Mouse (Mus musculus) left cerebral cortex, adult 2 months (tissue): ENCODE measurements around the gene Troap. TPM values are rescaled to one million over a fixed set of nuclear protein-coding genes. Genes with fewer than 3 reads are reported as not detected.

Source experiments
- DNase-seq, 2 experiments: peaks; one replicate each; pipeline ENCODE4 v3.0.0; 2021 to 2022; ENCODE audit warnings: low spot score in 2 of 2, mixed read lengths in 1 of 2; ENCODE audit errors: extremely low spot score in 1 of 2
- H3K27ac ChIP-seq: fragments of 200-600 bp; 2 replicates; pipeline ENCODE4 v1.8.1; 2022
- H3K4me3 ChIP-seq: fragments of 200-600 bp; 2 replicates; pipeline ENCODE4 v1.8.1; 2022
- CTCF ChIP-seq: fragments of 200-600 bp; IDR thresholded peaks from 2 replicates; pipeline ENCODE4 v1.8.1; 2022; ENCODE audit warnings: antibody characterized with exemption, mild to moderate bottlenecking, moderate library complexity
- intact Hi-C: fragments of 180-260 bp; cut with DNase I; formaldehyde crosslinking; loops from one replicate; pipeline ENCODE4 v1.15.1; 2025
- total RNA-seq, 2 experiments: library from RNA; stranded (reverse); gene quantifications; 2 replicates each; pipeline ENCODE4 v1.2.3; 2021

The Troap gene
- total RNA-seq, 2 experiments from 2014 or later = 0.72 TPM; not detected in 1

- no peak for TF ChIP-seq CTCF
Measured at GRCm38 (mm10) chr15:99107866-99108265, 33.5 kb downstream of the Troap start.

GRCm38 (mm10) chr15:99111139-99111538 is 36.8 kb downstream of the Troap start:
- H3K4me3 ChIP-seq = no peak overlapping the region
- intact Hi-C loops = no loop called here
- DNase-seq = no peak
- TF ChIP-seq CTCF = no peak
- H3K27ac ChIP-seq = no peak overlapping the region

More at GRCm38 (mm10) chr15:99107866-99108265, 33.5 kb downstream of the Troap start:
- Histone ChIP-seq H3K27ac (no peak overlapping the region), H3K4me3 (no peak overlapping the region)
- no peak for DNase-seq
- intact Hi-C loops = no loop called here

DNA sequence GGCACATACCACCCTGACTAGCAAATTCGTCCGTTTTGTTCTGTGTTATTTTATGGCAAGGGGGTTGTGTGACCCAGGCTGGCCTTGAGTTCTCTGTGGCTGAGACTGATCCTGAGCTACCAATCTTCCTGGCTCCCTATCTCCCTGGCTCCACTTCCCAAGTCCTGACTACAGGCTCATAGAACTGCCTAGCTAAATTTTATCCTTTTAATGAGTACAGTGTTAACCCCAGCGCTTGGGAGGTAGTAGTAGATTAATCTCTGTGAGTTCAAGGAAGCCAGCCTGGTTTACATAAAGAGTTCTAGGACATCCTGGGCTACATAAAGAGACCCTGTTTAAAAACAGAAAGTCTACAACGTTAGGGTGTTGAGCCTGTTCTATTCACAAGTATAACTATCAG is 37.4 kb downstream of the Troap start:
- no peak overlapping the region for H3K27ac ChIP-seq
- no peak for TF ChIP-seq CTCF
- no peak overlapping the region for H3K4me3 ChIP-seq
- intact Hi-C loops = no loop called here
- DNase-seq = no peak

- no peak for DNase-seq
- TF ChIP-seq CTCF = no peak
- no peak overlapping the region for H3K27ac ChIP-seq
- H3K4me3 ChIP-seq = no peak overlapping the region
- intact Hi-C loops = no loop called here
Measured at GRCm38 (mm10) chr15:99112843-99113395, 38.5 kb downstream of the Troap start.

GRCm38 (mm10) chr15:99113396-99113975 is 39.1 kb downstream of the Troap start:
- Histone ChIP-seq H3K27ac (no peak overlapping the region), H3K4me3 (no peak overlapping the region)
- intact Hi-C loops = no loop called here
- no peak for DNase-seq
- TF ChIP-seq CTCF = peak; percentile 48

- intact Hi-C loops = no loop called here
Measured at GRCm38 (mm10) chr15:99114312-99115064, 40.1 kb downstream of the Troap start.

GRCm38 (mm10) chr15:99115065-99115423 is 40.7 kb downstream of the Troap start:
- H3K27ac ChIP-seq = no peak overlapping the region
- H3K4me3 ChIP-seq = no peak overlapping the region
- intact Hi-C loops = no loop called here
- no peak for DNase-seq
- TF ChIP-seq CTCF = no peak

More at GRCm38 (mm10) chr15:99114312-99115064, 40.1 kb downstream of the Troap start:
- Histone ChIP-seq H3K27ac (no peak overlapping the region), H3K4me3 (no peak overlapping the region)
- no peak for TF ChIP-seq CTCF
- DNase-seq = no peak

- Histone ChIP-seq H3K4me3 (no peak overlapping the region), H3K27ac (no peak overlapping the region)
- intact Hi-C loops = no loop called here
- TF ChIP-seq CTCF = no peak
- DNase-seq = no peak
Measured at GRCm38 (mm10) chr15:99116539-99116938, 42.2 kb downstream of the Troap start.

GRCm38 (mm10) chr15:99120814-99121213 is 46.4 kb downstream of the Troap start:
- no peak for DNase-seq
- intact Hi-C loops = no loop called here
- no peak overlapping the region for H3K4me3 ChIP-seq
- TF ChIP-seq CTCF = no peak
- no peak overlapping the region for H3K27ac ChIP-seq

GRCm38 (mm10) chr15:99122642-99123041 is 48.3 kb downstream of the Troap start:
- no peak for TF ChIP-seq CTCF
- no peak overlapping the region for H3K4me3 ChIP-seq
- intact Hi-C loops = no loop called here
- no peak overlapping the region for H3K27ac ChIP-seq
- DNase-seq = no peak

DNA sequence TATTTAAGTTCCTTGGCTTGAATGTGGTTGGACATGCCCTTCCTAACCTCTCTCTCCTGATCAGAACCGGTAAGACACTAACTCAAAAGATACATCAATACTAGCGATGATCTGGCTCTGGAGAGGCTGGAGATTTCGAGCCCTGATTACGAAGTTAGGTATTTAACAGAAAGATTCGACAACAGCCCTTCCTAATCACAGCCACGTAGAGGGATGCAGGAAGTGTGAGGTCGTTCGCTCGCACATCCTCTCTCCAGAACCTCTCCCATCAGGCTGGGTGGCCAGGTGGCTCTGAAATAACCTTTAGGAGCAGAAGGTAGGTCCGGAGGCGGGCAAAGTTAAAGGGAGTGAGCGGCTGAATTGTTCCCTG is 51.3 kb downstream of the Troap start, which contains the start of gene Spats2:
Gene Spats2, plus strand, starts transcription at position 206 of the 370 bp plus-strand sequence.
- DNase-seq = no peak
- H3K4me3 ChIP-seq = peak within 1 kb of the TSS; percentile 65
- no peak for TF ChIP-seq CTCF
- peak within 1 kb of the TSS; percentile 86 for H3K27ac ChIP-seq
- intact Hi-C loops = loop anchor here (5.0 kb wide), 1 partner anchor 67 kb away; no protein-coding TSS in a partner anchor

DNA sequence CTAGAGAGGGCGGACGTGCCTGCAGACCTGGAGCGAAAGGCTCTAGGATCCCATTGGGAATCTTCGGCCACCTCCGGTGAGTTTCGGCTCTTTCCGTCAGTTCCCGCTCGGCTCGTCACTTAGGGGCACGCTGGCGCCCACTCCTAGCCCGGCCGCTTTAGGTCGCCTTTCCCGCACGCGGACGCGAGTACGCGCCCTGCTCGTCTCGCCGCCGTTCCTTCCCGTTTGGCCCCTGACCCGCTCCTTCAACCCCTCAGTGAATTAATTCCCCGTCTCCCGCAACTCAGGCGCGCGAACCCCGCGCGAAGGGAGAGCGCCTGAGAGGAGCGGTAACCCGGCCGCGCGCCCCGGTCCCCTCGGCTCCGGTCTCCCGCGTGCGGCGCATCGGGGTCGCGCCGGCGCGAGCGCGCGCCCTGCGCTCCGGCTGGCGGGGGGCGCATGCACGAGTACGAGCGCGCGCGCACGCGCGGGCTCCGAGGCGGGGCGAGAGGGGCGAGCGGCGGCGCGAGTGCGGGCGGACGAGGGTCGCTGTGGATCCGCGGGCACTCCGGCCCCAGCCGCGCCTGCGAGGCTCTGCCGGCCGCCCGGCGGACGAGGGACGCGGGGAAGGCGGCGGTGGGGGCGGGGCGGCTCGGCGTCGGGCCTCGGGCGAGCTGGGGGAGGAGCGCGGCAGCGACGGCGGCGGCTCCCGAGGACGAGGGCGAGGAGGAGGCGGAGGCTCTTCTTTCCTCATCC is 51.9 kb downstream of the Troap start:
- peak; percentile 89 to 92 for DNase-seq
- peak overlapping the region; percentile 65 for H3K4me3 ChIP-seq
- H3K27ac ChIP-seq = peak overlapping the region; percentile 86
- intact Hi-C loops = loop anchor here (5.0 kb wide), 1 partner anchor 66 kb away; no protein-coding TSS in a partner anchor
- TF ChIP-seq CTCF = no peak
